Mouse (Mus musculus): ENCODE measurements around the gene Slc22a7.

DNA sequence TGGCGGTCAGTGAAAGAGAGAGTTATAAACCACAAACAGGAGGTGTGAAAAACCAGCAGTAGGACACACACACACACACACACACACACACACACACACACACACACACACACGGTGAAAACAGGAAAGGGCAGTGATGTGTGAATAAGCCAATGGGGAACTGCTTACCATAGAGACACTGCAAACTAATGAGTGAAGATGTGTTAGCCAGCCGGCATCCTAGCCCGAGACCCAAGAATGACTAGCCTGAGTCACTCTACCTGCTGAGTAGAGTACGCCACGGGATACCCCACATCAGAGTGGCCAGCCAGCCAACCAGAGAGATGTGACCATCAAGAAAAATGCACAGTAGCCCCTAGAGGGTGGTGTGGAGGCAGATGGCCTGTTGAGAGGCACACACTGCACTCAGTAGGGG is 46.2 kb upstream of the Slc22a7 start:
- TF ChIP-seq CTCF (IDR thresholded peaks at IDR 0.05; ENCODE audit: extremely low read depth, insufficient read depth, low read length) (peak; percentile 35), POLR2A (IDR thresholded peaks at IDR 0.05; ENCODE audit: extremely low read depth, insufficient read depth, low read length) (no peak)

All from cortical plate, adult 2 months (tissue).